Mouse (Mus musculus): ENCODE results near the gene Smad3. TPM values are rescaled to one million over a fixed set of nuclear protein-coding genes. Genes with fewer than 3 reads are reported as not detected.

The Smad3 gene
- polyA plus RNA-seq, 1 experiment = 21.6 TPM

DNA sequence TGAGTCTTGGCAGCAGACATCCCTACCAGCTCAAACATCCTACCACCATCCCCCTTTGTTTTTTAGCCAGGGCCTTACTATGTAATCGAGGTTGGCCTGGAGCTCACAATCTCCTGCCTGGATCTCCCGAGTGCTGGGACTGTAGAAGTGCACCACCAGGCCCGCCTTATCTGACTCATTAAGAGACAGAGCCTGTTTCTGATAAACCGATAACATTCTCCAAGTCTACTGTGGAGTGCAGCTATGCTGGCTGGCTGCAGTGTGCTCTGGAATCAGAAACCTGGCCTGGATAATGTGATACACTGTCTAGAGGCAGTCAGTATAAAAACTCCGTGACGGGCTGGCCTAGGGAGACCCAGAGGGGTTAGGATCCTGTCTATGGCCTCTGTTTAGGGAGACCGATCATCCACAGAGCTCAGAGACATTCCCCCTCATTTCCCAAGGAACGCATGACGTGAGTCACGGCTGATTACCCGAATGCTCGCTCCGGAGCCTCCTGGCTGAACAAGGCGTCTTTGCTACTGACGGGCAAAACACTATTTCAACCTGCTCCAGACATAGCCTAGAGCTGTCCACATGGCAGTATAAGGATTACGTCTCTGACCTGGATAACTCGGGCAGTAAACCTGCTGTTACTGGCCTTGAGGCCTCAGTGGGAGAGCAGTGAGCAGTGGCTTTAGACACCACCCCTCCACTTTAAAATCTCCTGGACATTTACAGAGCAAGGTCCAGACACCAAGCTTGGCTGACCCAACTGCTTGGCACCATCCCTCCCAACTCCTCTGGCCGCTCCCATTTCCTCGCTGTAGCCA lies 11.8 kb downstream of the Smad3 start:
- Histone ChIP-seq H3K4me1 (ENCODE audit: control insufficient read depth, insufficient read depth, insufficient read length, low read length) (peaks cover 52% of the 10 kb centered on the region), H3K27ac (ENCODE audit: insufficient read depth, low read depth, low read length) (peak overlapping the region; percentile 24), H3K27me3 (ENCODE audit: control insufficient read depth, insufficient read depth, low read length) (no peaks in the 10 kb centered on the region), H3K36me3 (ENCODE audit: control insufficient read depth, insufficient read depth, low read length) (no peaks in the 10 kb centered on the region), H3K4me3 (ENCODE audit: low read depth, low read length) (no peak overlapping the region)
- 70% methylated on average over 19 of the region's 19 CpGs for WGBS
- no peak for TF ChIP-seq POLR2A (IDR thresholded peaks at IDR 0.05; ENCODE audit: low read depth, low read length)
- TF ChIP-seq CTCF (IDR thresholded peaks at IDR 0.05; ENCODE audit: extremely low read depth, insufficient read length, insufficient replicate concordance, low read depth, low read length) = no peak

DNA sequence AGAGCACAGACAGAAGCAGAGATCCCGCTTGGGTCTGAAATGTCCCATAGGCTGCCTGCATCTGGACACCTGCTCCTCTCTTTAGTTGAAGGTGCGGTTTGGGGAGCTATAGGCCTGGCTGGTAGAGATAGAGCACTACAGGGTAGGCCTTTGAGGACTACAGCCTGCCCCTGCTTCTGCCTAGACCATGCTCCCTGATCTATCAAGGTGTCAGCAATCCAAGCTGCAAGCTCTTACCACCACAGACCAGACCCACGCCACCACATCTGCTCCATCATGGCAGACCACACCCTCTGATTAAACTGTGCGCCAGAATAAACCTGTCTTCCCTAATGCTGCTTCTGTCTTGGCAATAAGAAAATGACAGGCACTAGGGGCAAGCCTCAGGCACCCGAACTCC lies 13.2 kb downstream of the Smad3 start:
- Histone ChIP-seq H3K4me3 (ENCODE audit: low read depth, low read length) (no peak overlapping the region), H3K27ac (ENCODE audit: insufficient read depth, low read depth, low read length) (no peak overlapping the region), H3K36me3 (ENCODE audit: control insufficient read depth, insufficient read depth, low read length) (peaks cover 2% of the 10 kb centered on the region; the same call in 1 of the 2 replicates), H3K27me3 (ENCODE audit: control insufficient read depth, insufficient read depth, low read length) (no peaks in the 10 kb centered on the region), H3K4me1 (ENCODE audit: control insufficient read depth, insufficient read depth, insufficient read length, low read length) (peaks cover 51% of the 10 kb centered on the region)
- TF ChIP-seq CTCF (IDR thresholded peaks at IDR 0.05; ENCODE audit: extremely low read depth, insufficient read length, insufficient replicate concordance, low read depth, low read length) (no peak), POLR2A (IDR thresholded peaks at IDR 0.05; ENCODE audit: low read depth, low read length) (no peak; the same call in 1 of the 2 replicates)
- 86% methylated on average over 5 of the region's 5 CpGs for WGBS

DNA sequence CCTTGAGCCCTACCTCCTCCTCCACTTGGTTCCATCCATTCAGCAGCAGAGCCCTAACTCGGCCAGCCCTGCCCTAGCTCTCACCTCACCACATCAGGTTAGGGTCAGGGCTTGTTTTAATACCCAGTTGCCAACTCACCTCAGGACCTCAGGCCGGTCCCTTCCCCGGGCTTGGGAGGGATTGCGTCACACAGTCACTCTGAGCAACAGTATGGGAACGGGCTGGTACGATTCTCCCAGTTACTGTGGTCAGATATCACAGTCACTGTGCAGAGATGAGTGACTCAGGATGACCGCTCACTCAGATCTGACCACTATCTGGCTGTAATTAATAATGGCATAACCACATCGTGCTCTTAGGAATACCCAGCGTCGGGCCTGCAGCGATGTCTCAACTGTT lies 14.0 kb downstream of the Smad3 start:
- H3K27ac ChIP-seq (ENCODE audit: insufficient read depth, low read depth, low read length) = no peak overlapping the region
- 88% methylated on average over 11 of the region's 11 CpGs for WGBS

DNA sequence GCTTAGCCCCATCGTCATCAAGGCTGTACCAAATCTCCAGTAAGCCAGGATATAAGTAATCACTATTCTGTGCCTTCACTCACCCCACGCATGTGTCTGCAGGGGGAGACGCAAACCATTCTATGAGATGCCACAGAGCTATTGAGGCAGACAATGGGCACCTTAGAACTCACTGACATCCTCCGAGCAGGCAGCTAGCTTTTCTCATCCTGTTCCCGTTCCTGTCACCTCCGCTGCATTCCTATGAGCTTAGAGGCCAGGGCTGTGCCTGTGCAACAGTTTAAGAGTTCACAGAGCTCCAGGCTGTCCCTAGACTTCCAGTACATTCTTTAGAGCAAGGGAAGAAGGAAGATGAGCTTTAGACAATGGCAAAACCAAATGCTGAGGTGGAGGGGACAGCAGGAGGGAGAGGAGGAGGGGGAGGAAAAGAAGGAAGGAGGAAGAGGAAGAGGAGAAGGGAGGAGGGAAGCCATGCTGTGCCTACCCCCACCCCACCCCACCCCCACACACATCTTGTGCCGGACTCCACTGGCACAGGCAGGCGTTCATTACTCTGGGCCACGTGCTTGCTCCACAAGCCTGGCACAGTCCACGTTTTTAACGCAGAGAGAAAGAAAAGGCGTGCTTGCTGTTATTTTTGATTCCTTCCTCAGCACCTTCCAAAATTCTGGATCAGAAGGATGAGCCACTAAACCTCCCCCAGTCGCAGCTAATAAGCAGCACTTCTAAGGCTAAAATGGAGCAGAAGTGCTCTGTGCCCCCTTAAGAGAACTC lies 14.7 kb downstream of the Smad3 start:
- no peak overlapping the region for H3K27ac ChIP-seq (ENCODE audit: insufficient read depth, low read depth, low read length)

More for the DNA sequence above, 14.0 kb downstream of the Smad3 start:
- peaks cover 51% of the 10 kb centered on the region for H3K4me1 ChIP-seq (ENCODE audit: control insufficient read depth, insufficient read depth, insufficient read length, low read length)
- H3K27me3 ChIP-seq (ENCODE audit: control insufficient read depth, insufficient read depth, low read length) = no peaks in the 10 kb centered on the region
- peaks cover 3% of the 10 kb centered on the region; the same call in 1 of the 2 replicates for H3K36me3 ChIP-seq (ENCODE audit: control insufficient read depth, insufficient read depth, low read length)
- TF ChIP-seq POLR2A (IDR thresholded peaks at IDR 0.05; ENCODE audit: low read depth, low read length) (no peak), CTCF (IDR thresholded peaks at IDR 0.05; ENCODE audit: extremely low read depth, insufficient read length, insufficient replicate concordance, low read depth, low read length) (no peak)
- H3K4me3 ChIP-seq (ENCODE audit: low read depth, low read length) = no peak overlapping the region

DNA sequence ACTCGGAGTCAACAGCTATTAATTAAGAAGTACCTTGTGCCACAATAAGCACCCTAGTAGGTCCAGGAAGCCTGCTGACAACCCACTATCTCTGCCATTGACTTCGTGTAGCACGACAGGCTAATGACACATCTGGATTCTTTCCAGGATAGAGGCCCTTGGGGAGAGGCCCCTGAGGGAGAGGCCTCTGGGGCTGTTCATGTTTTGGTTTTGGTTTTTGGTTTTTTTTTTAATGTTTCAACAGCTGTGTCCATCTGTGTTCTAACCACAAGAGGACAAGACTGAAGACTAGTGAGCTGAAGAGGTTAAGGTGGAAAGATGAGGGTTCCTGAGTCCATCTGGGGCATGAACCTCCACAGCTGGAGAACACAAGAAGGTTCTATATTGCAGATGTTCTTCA lies 15.5 kb downstream of the Smad3 start:
- Histone ChIP-seq H3K27ac (ENCODE audit: insufficient read depth, low read depth, low read length) (0 out of 2 replicates have a peak overlapping the region, but pooled peaks have one; percentile 10), H3K4me1 (ENCODE audit: control insufficient read depth, insufficient read depth, insufficient read length, low read length) (peaks cover 47% of the 10 kb centered on the region), H3K4me3 (ENCODE audit: low read depth, low read length) (no peak overlapping the region)

More for the DNA sequence above, 14.7 kb downstream of the Smad3 start:
- TF ChIP-seq CTCF (IDR thresholded peaks at IDR 0.05; ENCODE audit: extremely low read depth, insufficient read length, insufficient replicate concordance, low read depth, low read length) (no peak), POLR2A (IDR thresholded peaks at IDR 0.05; ENCODE audit: low read depth, low read length) (no peak)
- Histone ChIP-seq H3K27me3 (ENCODE audit: control insufficient read depth, insufficient read depth, low read length) (no peaks in the 10 kb centered on the region), H3K4me1 (ENCODE audit: control insufficient read depth, insufficient read depth, insufficient read length, low read length) (peaks cover 51% of the 10 kb centered on the region), H3K36me3 (ENCODE audit: control insufficient read depth, insufficient read depth, low read length) (peaks cover 5% of the 10 kb centered on the region; the same call in 1 of the 2 replicates), H3K4me3 (ENCODE audit: low read depth, low read length) (no peak overlapping the region)
- WGBS = 73% methylated on average over 13 of the region's 13 CpGs

DNA sequence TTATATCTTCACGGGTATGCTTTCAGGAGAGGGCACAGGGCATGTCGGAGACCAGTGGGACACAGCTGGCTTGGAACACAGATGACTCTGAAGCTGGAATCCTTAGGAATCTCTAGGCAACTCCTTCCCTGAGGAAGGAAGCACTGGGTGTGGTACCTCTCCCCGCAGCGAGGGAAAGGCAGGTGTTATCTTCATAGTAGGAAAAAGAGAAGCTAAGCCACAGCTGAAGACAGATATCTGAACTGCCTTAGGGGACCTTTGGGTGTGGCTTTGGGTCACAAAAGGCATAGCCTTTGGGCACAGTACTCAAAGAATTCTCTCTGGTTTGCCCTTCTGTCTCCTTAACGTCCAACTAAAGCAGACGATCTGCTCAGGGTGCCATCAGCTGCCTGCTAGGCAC lies 16.0 kb downstream of the Smad3 start:
- Histone ChIP-seq H3K36me3 (ENCODE audit: control insufficient read depth, insufficient read depth, low read length) (peaks cover 5% of the 10 kb centered on the region; the same call in 1 of the 2 replicates), H3K27ac (ENCODE audit: insufficient read depth, low read depth, low read length) (0 out of 2 replicates have a peak overlapping the region, but pooled peaks have one; percentile 10), H3K4me1 (ENCODE audit: control insufficient read depth, insufficient read depth, insufficient read length, low read length) (peaks cover 44% of the 10 kb centered on the region), H3K4me3 (ENCODE audit: low read depth, low read length) (no peak overlapping the region), H3K27me3 (ENCODE audit: control insufficient read depth, insufficient read depth, low read length) (no peaks in the 10 kb centered on the region)
- WGBS = 16% methylated on average over 6 of the region's 6 CpGs
- no peak for TF ChIP-seq POLR2A (IDR thresholded peaks at IDR 0.05; ENCODE audit: low read depth, low read length)
- peak; percentile 6; the same call in 1 of the 2 replicates for TF ChIP-seq CTCF (IDR thresholded peaks at IDR 0.05; ENCODE audit: extremely low read depth, insufficient read length, insufficient replicate concordance, low read depth, low read length)

More for the DNA sequence above, 15.5 kb downstream of the Smad3 start:
- H3K36me3 ChIP-seq (ENCODE audit: control insufficient read depth, insufficient read depth, low read length) = peaks cover 5% of the 10 kb centered on the region; the same call in 1 of the 2 replicates
- 12% methylated on average over 3 of the region's 3 CpGs for WGBS
- H3K27me3 ChIP-seq (ENCODE audit: control insufficient read depth, insufficient read depth, low read length) = no peaks in the 10 kb centered on the region
- TF ChIP-seq POLR2A (IDR thresholded peaks at IDR 0.05; ENCODE audit: low read depth, low read length) = no peak
- TF ChIP-seq CTCF (IDR thresholded peaks at IDR 0.05; ENCODE audit: extremely low read depth, insufficient read length, insufficient replicate concordance, low read depth, low read length) = no peak

Measured in small intestine, adult 2 months (tissue).